Mouse (Mus musculus) testis, adult 2 months (tissue): ENCODE measurements at regions not wholly inside any gene's neighbourhood (a gene's known extent, or its start where the extent isn't known, plus 50 kb on each side); places are given as distances from the start of the nearest gene placed in this dataset.

ENCODE experiments used
- CTCF ChIP-seq: fragments of 200-500 bp; IDR thresholded peaks from 2 replicates; pipeline ENCODE4 v1.5.1; 2012; ENCODE audit warnings: low read depth, mild to moderate bottlenecking, inconsistent platforms, low read length, moderate library complexity; ENCODE audit not compliant: control insufficient read depth, insufficient read depth, insufficient replicate concordance
- POLR2A ChIP-seq: fragments of 200-500 bp; IDR thresholded peaks from 2 replicates; pipeline ENCODE4 v1.6.1; 2012; ENCODE audit warnings: low read depth, mild to moderate bottlenecking, inconsistent platforms, low read length, moderate library complexity; ENCODE audit not compliant: control insufficient read depth

GRCm38 (mm10) chr3:21947320-21948073 lies 129.0 kb upstream of the Tbl1xr1 start:
- no peak for TF ChIP-seq CTCF
- TF ChIP-seq POLR2A = no peak
